Mouse (Mus musculus) small intestine, adult 2 months (tissue): ENCODE measurements at regions not wholly inside any gene's neighbourhood (a gene's known extent, or its start where the extent isn't known, plus 50 kb on each side); places are given as distances from the start of the nearest gene placed in this dataset.

Source experiments
- CTCF ChIP-seq: fragments of 200-500 bp; IDR thresholded peaks from 2 replicates; pipeline ENCODE4 v1.5.1; 2012; ENCODE audit warnings: low read depth, mild to moderate bottlenecking, control low read depth, inconsistent platforms, low read length, moderate library complexity, mixed read lengths; ENCODE audit not compliant: insufficient replicate concordance, insufficient read length; ENCODE audit errors: extremely low read depth
- POLR2A ChIP-seq: fragments of 200-500 bp; IDR thresholded peaks from 2 replicates; pipeline ENCODE4 v1.6.1; 2012; ENCODE audit warnings: low read depth, mild to moderate bottlenecking, control low read depth, inconsistent platforms, low read length, moderate library complexity

GRCm38 (mm10) chr1:184428612-184429011 is 303.8 kb downstream of the Hlx start:
- TF ChIP-seq CTCF (no peak), POLR2A (no peak)
